ENCODE assay signal across 18 mouse cellular contexts in the genomic region with DNA sequence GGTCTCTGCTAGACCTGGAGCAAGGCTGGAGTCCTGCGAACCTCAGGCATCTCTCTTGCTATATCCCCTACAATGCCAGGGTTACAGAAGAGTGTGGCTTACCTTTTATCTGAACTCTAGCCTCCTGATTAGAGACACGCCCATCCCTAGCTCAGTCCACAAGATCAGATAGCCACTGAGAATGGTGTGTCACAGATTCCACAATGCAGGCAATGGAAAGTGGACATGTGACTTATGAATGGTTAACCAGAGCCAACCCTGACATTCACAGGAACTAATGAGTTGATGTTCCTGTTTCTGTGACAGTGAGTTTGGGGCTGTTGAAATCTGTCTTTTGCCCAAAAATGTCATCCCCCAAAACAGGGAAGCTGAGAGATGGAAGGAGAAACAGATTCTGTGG.
A peak's percentile ranks its signal among the peaks of the same experiment; 100 is the strongest.
DNase-seq lines count a peak whose midpoint lies in the region; ATAC-seq and TF ChIP-seq lines count a peak whose summit lies in the region.
"Had no signal": no experiment of that assay in that cellular context is flagged by ENCODE, and none has a peak within 500 bp of the region (broad histone marks: within the 10 kb centered on the region; RNA-seq: fewer than 3 reads in every experiment).

No protein-coding gene starts in this region.

- H3K9ac ChIP-seq in liver, adult 2 months (ENCODE audit: low read depth, low read length) = no peak overlapping the region
- H3K9ac ChIP-seq in CH12.LX (ENCODE audit: insufficient read depth, low read depth) = no peak overlapping the region
- H3K9ac ChIP-seq in intestine, embryonic 16.5 days (ENCODE audit: low read depth, low read length) = no peak overlapping the region
- H3K9ac ChIP-seq: embryonic facial prominence, embryonic 13.5 days; forebrain, postnatal 0 days; limb, embryonic 15.5 days had no signal

- H3K4me3 ChIP-seq in liver, adult 2 months (ENCODE audit: insufficient read depth, low read depth, low read length) = no peak overlapping the region; the same call in 1 of the 2 replicates
- H3K4me3 ChIP-seq in CH12.LX (replicated peaks in 1 of 3; ENCODE audit: low read depth in 2 of 3, low read length in 2 of 3, poor library complexity in 1 of 3) = no peak overlapping the region
- H3K4me3 ChIP-seq in intestine, embryonic 16.5 days (ENCODE audit: low read length) = no peak overlapping the region
- no peak overlapping the region for H3K4me3 ChIP-seq in small intestine, adult 2 months (ENCODE audit: low read depth, low read length)
- H3K4me3 ChIP-seq in layer of hippocampus, adult 2 months = no peak overlapping the region
- H3K4me3 ChIP-seq: embryonic facial prominence, embryonic 13.5 days; hindbrain, embryonic 10.5 days; limb, embryonic 15.5 days had no signal

- WGBS in liver, adult 2 months = 78% methylated on average over 2 of the region's 2 CpGs
- 60% methylated on average over 2 of the region's 2 CpGs for WGBS in intestine, embryonic 16.5 days
- WGBS in small intestine, adult 2 months = 34% methylated on average over 2 of the region's 2 CpGs

- dilution Hi-C loops in CH12.LX (cut with MboI; ENCODE audit: extremely low pct_ligation_motif_present, extremely low pct_unique_long_range_greater_than_20kb, low sequenced_read_pairs) = no loop called here

- H3K4me1 ChIP-seq in liver, adult 2 months (ENCODE audit: control insufficient read depth, insufficient read depth, low read length) = peaks cover 2% of the 10 kb centered on the region; the same call in 1 of the 2 replicates
- H3K4me1 ChIP-seq in CH12.LX (ENCODE audit: control insufficient read depth in 1 of 2, insufficient read depth in 2 of 2) = 0 out of 4 replicates have a peak, but pooled peaks cover 0 to 1% of the 10 kb centered on the region in 2 experiments
- peaks cover 8% of the 10 kb centered on the region; the same call in 1 of the 2 replicates for H3K4me1 ChIP-seq in intestine, embryonic 16.5 days (ENCODE audit: control insufficient read depth, insufficient read depth, low read length)
- peaks cover 23% of the 10 kb centered on the region for H3K4me1 ChIP-seq in small intestine, adult 2 months (ENCODE audit: control insufficient read depth, insufficient read depth, insufficient read length, low read length)
- H3K4me1 ChIP-seq: embryonic facial prominence, embryonic 13.5 days; hindbrain, embryonic 10.5 days had no signal

- H3K36me3 ChIP-seq in liver, adult 2 months (ENCODE audit: control insufficient read depth, insufficient read depth, low read length) = no peaks in the 10 kb centered on the region
- H3K36me3 ChIP-seq in CH12.LX (replicated peaks in 1 of 2; ENCODE audit: control insufficient read depth in 1 of 2, insufficient read depth in 1 of 2, low read length in 1 of 2) = no peaks in the 10 kb centered on the region
- H3K36me3 ChIP-seq in intestine, embryonic 16.5 days (ENCODE audit: control insufficient read depth, insufficient read depth, low read length) = no peaks in the 10 kb centered on the region
- H3K36me3 ChIP-seq in small intestine, adult 2 months (ENCODE audit: control insufficient read depth, insufficient read depth, low read length) = no peaks in the 10 kb centered on the region
- H3K36me3 ChIP-seq: embryonic facial prominence, embryonic 13.5 days; hindbrain, embryonic 10.5 days; limb, embryonic 15.5 days had no signal

- no peak for TF ChIP-seq POLR2A in liver, adult 2 months (IDR thresholded peaks at IDR 0.05; ENCODE audit: extremely low read depth, insufficient read depth, low read length)
- no peak for TF ChIP-seq POLR2A in CH12.LX (IDR thresholded peaks at IDR 0.05; ENCODE audit: low read depth, low read length)
- no peak for TF ChIP-seq POLR2A in small intestine, adult 2 months (IDR thresholded peaks at IDR 0.05; ENCODE audit: low read depth, low read length)

- in situ Hi-C loops in CH12.LX (cut with MboI; ENCODE audit: low pct_ligation_motif_present, low pct_unique_long_range_greater_than_20kb, low sequenced_read_pairs) = no loop called here

- TF ChIP-seq RAD21 in CH12.LX (IDR thresholded peaks at IDR 0.05; ENCODE audit: low read depth, low read length) = no peak

- no peak overlapping the region for H3K27ac ChIP-seq in liver, adult 2 months (replicated peaks; ENCODE audit: insufficient read depth, low read depth, low read length)
- no peak overlapping the region for H3K27ac ChIP-seq in CH12.LX (ENCODE audit: insufficient read depth, low read depth)
- peak overlapping the region; percentile 58 for H3K27ac ChIP-seq in intestine, embryonic 16.5 days (ENCODE audit: low read length)
- H3K27ac ChIP-seq in small intestine, adult 2 months (ENCODE audit: insufficient read depth, low read depth, low read length) = peak overlapping the region; percentile 87
- no peak overlapping the region for H3K27ac ChIP-seq in layer of hippocampus, adult 2 months
- H3K27ac ChIP-seq: embryonic facial prominence, embryonic 13.5 days; hindbrain, embryonic 10.5 days; limb, embryonic 15.5 days had no signal

- no peaks in the 10 kb centered on the region for H3K79me2 ChIP-seq in liver, adult 2 months (ENCODE audit: control insufficient read depth, insufficient read depth, low read length)
- no peaks in the 10 kb centered on the region for H3K79me2 ChIP-seq in CH12.LX (replicated peaks; ENCODE audit: control insufficient read depth, extremely low read depth, insufficient read depth, poor library complexity, severe bottlenecking)

- ATAC-seq in intestine, embryonic 16.5 days = peak; percentile 69
- ATAC-seq: forebrain, postnatal 0 days had no signal

- 0 out of 2 replicates have a peak, but pooled peaks have one; percentile 16 for TF ChIP-seq EP300 in CH12.LX (IDR thresholded peaks at IDR 0.05; ENCODE audit: low read length)

- H3K27me3 ChIP-seq in liver, adult 2 months (ENCODE audit: control insufficient read depth, insufficient read depth, low read length) = no peaks in the 10 kb centered on the region
- no peaks in the 10 kb centered on the region for H3K27me3 ChIP-seq in CH12.LX (replicated peaks)
- H3K27me3 ChIP-seq in intestine, embryonic 16.5 days (replicated peaks; ENCODE audit: control insufficient read depth, insufficient read depth, low read length) = no peaks in the 10 kb centered on the region
- no peaks in the 10 kb centered on the region for H3K27me3 ChIP-seq in small intestine, adult 2 months (ENCODE audit: control insufficient read depth, insufficient read depth, low read length)
- H3K27me3 ChIP-seq: embryonic facial prominence, embryonic 13.5 days; limb, embryonic 15.5 days had no signal

- DNase-seq in liver, adult 2 months (ENCODE audit: extremely low read depth, low read depth, low spot score) = peak; percentile 55
- DNase-seq in liver (no peak), CH12.LX (ENCODE audit: extremely low read depth) (peak; percentile 40)
- DNase-seq in testis, postnatal 10 days (ENCODE audit: low spot score) = no peak
- DNase-seq in layer of hippocampus, adult 2 months (ENCODE audit: low spot score in 2 of 2) = no peak
- DNase-seq in heart, postnatal 4 days = no peak
- DNase-seq: adrenal gland, postnatal 36 days; B cell, adult 2 months; cerebellum, adult 8-10 months; forebrain, postnatal 0 days; heart, adult 11 months; kidney, postnatal 4 days; thymus, postnatal 4 days had no signal

- H3K4me2 ChIP-seq in CH12.LX (ENCODE audit: insufficient read depth, low read depth, poor library complexity, severe bottlenecking) = no peak overlapping the region
- no peak overlapping the region for H3K4me2 ChIP-seq in intestine, embryonic 16.5 days (ENCODE audit: low read depth, low read length)
- H3K4me2 ChIP-seq: embryonic facial prominence, embryonic 13.5 days; limb, embryonic 15.5 days had no signal

- H3K9me3 ChIP-seq in CH12.LX (replicated peaks; ENCODE audit: low read length) = no peaks in the 10 kb centered on the region
- H3K9me3 ChIP-seq in intestine, embryonic 16.5 days (ENCODE audit: control insufficient read depth, low read length) = no peaks in the 10 kb centered on the region
- H3K9me3 ChIP-seq: embryonic facial prominence, embryonic 13.5 days; hindbrain, embryonic 10.5 days; limb, embryonic 15.5 days had no signal

- no peak for TF ChIP-seq CTCF in liver, adult 2 months (IDR thresholded peaks at IDR 0.05; ENCODE audit: low read depth, low read length)
- TF ChIP-seq CTCF in CH12.LX (conservative IDR thresholded peaks at IDR 0.05 in 1 of 2, IDR thresholded peaks at IDR 0.05 in 1 of 2; ENCODE audit: low read depth in 2 of 2, low read length in 2 of 2) = no peak
- no peak for TF ChIP-seq CTCF in small intestine, adult 2 months (IDR thresholded peaks at IDR 0.05; ENCODE audit: extremely low read depth, insufficient read length, insufficient replicate concordance, low read depth, low read length)
- TF ChIP-seq CTCF in layer of hippocampus, adult 2 months (conservative IDR thresholded peaks at IDR 0.05) = no peak

TF ChIP-seq in CH12.LX, 34 proteins besides CTCF, POLR2A, EP300 and RAD21:
- no peak for TF ChIP-seq MAFK (IDR thresholded peaks at IDR 0.05; ENCODE audit: insufficient replicate concordance, low read length)
- TF ChIP-seq TCF12 (IDR thresholded peaks at IDR 0.05; ENCODE audit: low read depth, low read length) = no peak
- no peak for TF ChIP-seq NELFE (IDR thresholded peaks at IDR 0.05; ENCODE audit: low read depth, low read length)
- no peak for TF ChIP-seq E2F4 (IDR thresholded peaks at IDR 0.05; ENCODE audit: insufficient replicate concordance, low read depth, low read length)
TF ChIP-seq in CH12.LX: peak in this region for 0.

Comparison
In these comparisons a context has a peak if more than half of its experiments do, and no peak if none do; other contexts are left out.
1. DNase-seq: peak in liver, adult 2 months (single experiment) and CH12.LX (single experiment); none in liver (single experiment), testis, postnatal 10 days (single experiment), layer of hippocampus, adult 2 months (0 of 2) and heart, postnatal 4 days (single experiment).
2. H3K27ac ChIP-seq: peak in intestine, embryonic 16.5 days (single experiment) and small intestine, adult 2 months (single experiment); none in liver, adult 2 months (single experiment), CH12.LX (single experiment) and layer of hippocampus, adult 2 months (single experiment).